Mouse (Mus musculus) MEL (cell line): ENCODE measurements around the gene Olfr267. TPM values are rescaled to one million over a fixed set of nuclear protein-coding genes. Genes with fewer than 3 reads are reported as not detected.

ENCODE experiments used
- DNase-seq: peaks from one replicate; pipeline ENCODE4 v3.0.0; 2011; ENCODE audit warnings: low read depth, low spot score
- H3K27ac ChIP-seq: 2 replicates; pipeline ENCODE4 v1.5.1; 2012; ENCODE audit warnings: low read depth, mild to moderate bottlenecking, control low read depth, low read length, moderate library complexity; ENCODE audit not compliant: control insufficient read depth
- H3K27me3 ChIP-seq, 2 experiments: fragments of 150-350 bp in 1 of 2; sonication (generic) in 1 of 2; 2 replicates each; pipeline ENCODE4 v1.6.1; 2012; ENCODE audit warnings: low read length in 2 of 2, mild to moderate bottlenecking in 2 of 2, improper control_type of control experiment in 1 of 2, moderate library complexity in 1 of 2; ENCODE audit not compliant: insufficient read depth in 2 of 2, control insufficient read depth in 1 of 2
- H3K36me3 ChIP-seq, 2 experiments: 2 replicates each; pipeline ENCODE4 v1.6.1; 2012 to 2014; ENCODE audit warnings: low read length in 2 of 2, improper control_type of control experiment in 1 of 2, inconsistent platforms in 1 of 2, mild to moderate bottlenecking in 1 of 2; ENCODE audit not compliant: insufficient read depth in 2 of 2, control insufficient read depth in 1 of 2
- H3K4me1 ChIP-seq, 2 experiments: fragments of 150-350 bp in 1 of 2; sonication (generic) in 1 of 2; 2 replicates each; pipeline ENCODE4 v1.6.1; 2012; ENCODE audit warnings: low read length in 2 of 2, improper control_type of control experiment in 1 of 2, mild to moderate bottlenecking in 1 of 2; ENCODE audit not compliant: insufficient read depth in 2 of 2, control insufficient read depth in 1 of 2
- H3K4me3 ChIP-seq, 2 experiments: fragments of 150-350 bp in 1 of 2; sonication (generic) in 1 of 2; 2 replicates each; pipeline ENCODE4 v1.5.1; 2012; ENCODE audit warnings: low read depth in 2 of 2, low read length in 2 of 2, mild to moderate bottlenecking in 2 of 2, moderate library complexity in 2 of 2, control low read depth in 1 of 2, improper control_type of control experiment in 1 of 2; ENCODE audit not compliant: control insufficient read depth in 1 of 2, insufficient read depth in 1 of 2
- H3K79me2 ChIP-seq: 2 replicates; pipeline ENCODE4 v1.6.1; 2012; ENCODE audit warnings: mild to moderate bottlenecking, low read length, moderate library complexity; ENCODE audit not compliant: control insufficient read depth, poor library complexity, insufficient read depth
- H3K9ac ChIP-seq: 2 replicates; pipeline ENCODE4 v1.6.1; 2012; ENCODE audit warnings: low read depth, mild to moderate bottlenecking, control low read depth, low read length, moderate library complexity; ENCODE audit not compliant: control insufficient read depth, poor library complexity, severe bottlenecking
- H3K9me3 ChIP-seq: fragments of 150-350 bp; sonication (generic); replicated peaks from 2 replicates; pipeline ENCODE4 v1.6.1; 2012; ENCODE audit warnings: mild to moderate bottlenecking, low read length, improper control_type of control experiment, moderate library complexity; ENCODE audit not compliant: insufficient read depth
- CHD1 ChIP-seq: IDR thresholded peaks from 2 replicates; pipeline ENCODE4 v1.6.1; 2012; ENCODE audit warnings: low read depth, mild to moderate bottlenecking, inconsistent platforms, low read length, improper control_type of control experiment
- CHD2 ChIP-seq: IDR thresholded peaks from 2 replicates; pipeline ENCODE4 v1.6.1; 2011; ENCODE audit warnings: low read length, improper control_type of control experiment
- CTCF ChIP-seq, 3 experiments: IDR thresholded peaks in 2 of 3; conservative IDR thresholded peaks in 1 of 3; 2 replicates each; pipeline ENCODE4 v1.5.1; 2011 to 2012; ENCODE audit warnings: low read length in 3 of 3, low read depth in 2 of 3, mild to moderate bottlenecking in 2 of 3, improper control_type of control experiment in 1 of 3, inconsistent platforms in 1 of 3, mixed read lengths in 1 of 3, moderate library complexity in 1 of 3; ENCODE audit not compliant: control insufficient read depth in 1 of 3, insufficient read depth in 1 of 3, poor library complexity in 1 of 3, severe bottlenecking in 1 of 3
- EP300 ChIP-seq, 2 experiments: IDR thresholded peaks; 2 replicates each; pipeline ENCODE4 v1.6.1; 2011; ENCODE audit warnings: improper control_type of control experiment in 2 of 2, low read length in 2 of 2, low read depth in 1 of 2, mild to moderate bottlenecking in 1 of 2
- ETS1 ChIP-seq: IDR thresholded peaks from 2 replicates; pipeline ENCODE4 v1.6.1; 2012; ENCODE audit warnings: low read depth, mild to moderate bottlenecking, inconsistent platforms, low read length, improper control_type of control experiment, moderate library complexity
- GATA1 ChIP-seq: IDR thresholded peaks from 2 replicates; pipeline ENCODE4 v1.6.1; 2011; ENCODE audit warnings: low read depth, low read length, improper control_type of control experiment
- HCFC1 ChIP-seq: IDR thresholded peaks from 2 replicates; pipeline ENCODE4 v1.6.1; 2012; ENCODE audit warnings: low read depth, mild to moderate bottlenecking, inconsistent platforms, low read length, improper control_type of control experiment, moderate library complexity
- JUND ChIP-seq: IDR thresholded peaks from 2 replicates; pipeline ENCODE4 v1.6.1; 2011; ENCODE audit warnings: low read depth, mild to moderate bottlenecking, improper control_type of control experiment, low read length
- KAT2A ChIP-seq: conservative IDR thresholded peaks from 2 replicates; pipeline ENCODE4 v1.6.1; 2012; ENCODE audit warnings: low read depth, low read length, improper control_type of control experiment, inconsistent platforms
- MAFK ChIP-seq: IDR thresholded peaks from 2 replicates; pipeline ENCODE4 v1.6.1; 2011; ENCODE audit warnings: low read depth, mild to moderate bottlenecking, low read length, improper control_type of control experiment, borderline replicate concordance
- MAX ChIP-seq: IDR thresholded peaks from 2 replicates; pipeline ENCODE4 v1.6.1; 2011; ENCODE audit warnings: low read length, improper control_type of control experiment
- POLR2AphosphoS2 ChIP-seq: IDR thresholded peaks from 2 replicates; pipeline ENCODE4 v1.6.1; 2011; ENCODE audit warnings: low read length, improper control_type of control experiment
- POLR2AphosphoS5 ChIP-seq: IDR thresholded peaks from 2 replicates; pipeline ENCODE4 v1.6.1; 2012; ENCODE audit warnings: low read depth, borderline replicate concordance, mild to moderate bottlenecking, inconsistent platforms, low read length, moderate library complexity, mixed read lengths
- RCOR1 ChIP-seq: IDR thresholded peaks from 2 replicates; pipeline ENCODE4 v1.6.1; 2012; ENCODE audit warnings: low read depth, mild to moderate bottlenecking, inconsistent platforms, low read length, improper control_type of control experiment
- TAL1 ChIP-seq: IDR thresholded peaks from 2 replicates; pipeline ENCODE4 v1.6.1; 2012; ENCODE audit warnings: mild to moderate bottlenecking, inconsistent platforms, low read length, moderate library complexity, mixed read lengths
- TBP ChIP-seq: IDR thresholded peaks from 2 replicates; pipeline ENCODE4 v1.8.0; 2011; ENCODE audit warnings: low read depth, low read length, improper control_type of control experiment
- TCF12 ChIP-seq: IDR thresholded peaks from 2 replicates; pipeline ENCODE4 v1.6.1; 2014; ENCODE audit warnings: low read depth, mild to moderate bottlenecking, inconsistent platforms, low read length, improper control_type of control experiment, moderate library complexity
- USF1 ChIP-seq: IDR thresholded peaks from 2 replicates; pipeline ENCODE4 v1.6.1; 2014; ENCODE audit warnings: low read depth, mild to moderate bottlenecking, inconsistent platforms, low read length, improper control_type of control experiment, moderate library complexity
- USF2 ChIP-seq, 2 experiments: IDR thresholded peaks; 2 replicates each; pipeline ENCODE4 v1.6.1; 2011 to 2012; ENCODE audit warnings: improper control_type of control experiment in 2 of 2, low read length in 2 of 2, borderline replicate concordance in 1 of 2, inconsistent platforms in 1 of 2, low read depth in 1 of 2, mild to moderate bottlenecking in 1 of 2; ENCODE audit not compliant: insufficient read depth in 1 of 2
- ZC3H11A ChIP-seq: IDR thresholded peaks from 2 replicates; pipeline ENCODE4 v1.6.1; 2012; ENCODE audit warnings: low read depth, mild to moderate bottlenecking, inconsistent platforms, low read length, improper control_type of control experiment
- ZKSCAN1 ChIP-seq: IDR thresholded peaks from 2 replicates; pipeline ENCODE4 v1.6.1; 2012; ENCODE audit warnings: low read depth, mild to moderate bottlenecking, inconsistent platforms, low read length, improper control_type of control experiment, moderate library complexity
- ZMIZ1 ChIP-seq: IDR thresholded peaks from 2 replicates; pipeline ENCODE4 v1.6.1; 2012; ENCODE audit warnings: low read depth, mild to moderate bottlenecking, inconsistent platforms, low read length, improper control_type of control experiment, moderate library complexity
- polyA plus RNA-seq, 2 experiments: library from polyadenylated mRNA; stranded (reverse) in 1 of 2; unstranded in 1 of 2; fragments of >175 nt in 1 of 2; fragments of >200 nt in 1 of 2; gene quantifications; 2 replicates each; pipeline versions ENCODE4 v1.2.1 to v1.2.4; 2012; ENCODE audit warnings: low replicate concordance in 2 of 2, low read depth in 1 of 2; ENCODE audit not compliant: insufficient read length in 2 of 2, insufficient read depth in 1 of 2, missing spikeins in 1 of 2
- total RNA-seq: library from RNA; depleted of rRNA; stranded (reverse); fragments of 300-350 nt; gene quantifications from 2 replicates; pipeline ENCODE4 v1.2.3, GENCODE M21; 2012

The Olfr267 gene
- total and polyA plus RNA-seq, 3 experiments, result 0.08 TPM; not detected in 2

GRCm38 (mm10) chr4:58832908-58833307, 45.4 kb upstream of the Olfr267 start (continued):
- TF ChIP-seq RCOR1, result peak; percentile 92
- TF ChIP-seq HCFC1, result peak; percentile 56; the same call in 1 of the 2 replicates

- no peaks in the 10 kb centered on the region for H3K79me2 ChIP-seq
- DNase-seq, result no peak
- no peak overlapping the region for H3K4me3 ChIP-seq
- H3K36me3 ChIP-seq, result peaks cover 4 to 70% of the 10 kb centered on the region in 2 experiments; a peak in 3 of 4 replicates
- H3K9ac ChIP-seq, result no peak overlapping the region
- no peaks in the 10 kb centered on the region for H3K27me3 ChIP-seq
- H3K9me3 ChIP-seq, result no peaks in the 10 kb centered on the region
- H3K4me1 ChIP-seq, result no peaks in the 10 kb centered on the region
- H3K27ac ChIP-seq, result no peak overlapping the region
- TF ChIP-seq ZMIZ1 (no peak), EP300 (IDR thresholded peaks at IDR 0.05; ENCODE audit: low read depth in 1 of 2, low read length in 2 of 2) (no peak), CHD2 (no peak), CTCF (IDR thresholded peaks at IDR 0.05 in 2 of 3, conservative IDR thresholded peaks at IDR 0.05 in 1 of 3; ENCODE audit: control insufficient read depth in 1 of 3, insufficient read depth in 1 of 3, low read depth in 2 of 3, low read length in 3 of 3, poor library complexity in 1 of 3, severe bottlenecking in 1 of 3) (no peak), MAX (no peak), CHD1 (no peak), TCF12 (no peak), POLR2AphosphoS2 (no peak), POLR2AphosphoS5 (no peak), ETS1 (no peak), USF1 (no peak), TBP (no peak), KAT2A (no peak), ZKSCAN1 (no peak), TAL1 (no peak), GATA1 (no peak), MAFK (no peak), JUND (no peak), USF2 (IDR thresholded peaks at IDR 0.05; ENCODE audit: borderline replicate concordance in 1 of 2, insufficient read depth in 1 of 2, low read depth in 1 of 2, low read length in 2 of 2) (no peak), ZC3H11A (no peak)
These were observed 38.4 kb upstream of the Olfr267 start for GRCm38 (mm10) chr4:58825921-58826320.
